Mouse (Mus musculus) midbrain, embryonic 11.5 days (tissue): Measurements from ENCODE around the gene Ate1. TPM values are rescaled to one million over a fixed set of nuclear protein-coding genes. Genes with fewer than 3 reads are reported as not detected.
A peak's percentile ranks its signal among the peaks of the same experiment; 100 is the strongest.
"Not testable (repeated sequence)": the region's sequence is repeated elsewhere in the genome, so short reads cannot be mapped to it uniquely, and the experiment has no call there.

ENCODE experiments used
- ATAC-seq: fragments of 200-750 bp; cut with Nextera tagmentation; 2 replicates; pipeline ENCODE4 v1.8.0; 2017; ENCODE audit warnings: moderate TSS enrichment, moderate library complexity; ENCODE audit not compliant: low FRiP score
- DNase-seq: peaks from one replicate; pipeline ENCODE4 v3.0.0; 2015; ENCODE audit warnings: low spot score; ENCODE audit errors: missing footprints
- H3K27ac ChIP-seq: fragments of 300-500 bp; sonication (generic); 2 replicates; pipeline ENCODE4 v1.5.1; 2014; ENCODE audit warnings: low read depth, low read length
- H3K27me3 ChIP-seq: fragments of 300-500 bp; sonication (generic); 2 replicates; pipeline ENCODE4 v1.6.1; 2014; ENCODE audit warnings: mild to moderate bottlenecking, low read length, moderate library complexity, mixed read lengths; ENCODE audit not compliant: control insufficient read depth, insufficient read depth
- H3K36me3 ChIP-seq: fragments of 300-500 bp; sonication (generic); 2 replicates; pipeline ENCODE4 v1.6.1; 2014; ENCODE audit warnings: mild to moderate bottlenecking, low read length, moderate library complexity, mixed read lengths; ENCODE audit not compliant: control insufficient read depth, insufficient read depth
- H3K4me1 ChIP-seq: fragments of 300-500 bp; sonication (generic); 2 replicates; pipeline ENCODE4 v1.6.1; 2014; ENCODE audit warnings: low read length; ENCODE audit not compliant: control insufficient read depth, insufficient read depth
- H3K4me2 ChIP-seq: fragments of 300-500 bp; sonication (generic); 2 replicates; pipeline ENCODE4 v1.6.1; 2014; ENCODE audit warnings: mild to moderate bottlenecking, moderate library complexity
- H3K4me3 ChIP-seq: fragments of 300-500 bp; sonication (generic); 2 replicates; pipeline ENCODE4 v1.5.1; 2014; ENCODE audit warnings: low read depth, low read length
- H3K9ac ChIP-seq: fragments of 300-500 bp; sonication (generic); 2 replicates; pipeline ENCODE4 v1.6.1; 2014; ENCODE audit warnings: low read length
- H3K9me3 ChIP-seq: fragments of 300-500 bp; sonication (generic); 2 replicates; pipeline ENCODE4 v1.6.1; 2016; ENCODE audit warnings: low read length; ENCODE audit not compliant: control insufficient read depth
- WGBS: fragments of 180-500 bp; shearing (Covaris S2); extraction: QIAGEN DNeasy Blood & Tissue Kit; methylation state at CpG from one replicate; pipeline ENCODE4 v1.1.7; 2014; 5-methylcytosine and 5-hydroxymethylcytosine counted together
- polyA plus RNA-seq: library from polyadenylated mRNA; unstranded; fragments of >200 nt; fragmentation: Nextera tagmentation; extraction: Ambion mirVana; gene quantifications from 2 replicates; pipeline ENCODE4 v1.2.1, GENCODE M21; 2014

Ate1 gene
- polyA plus RNA-seq, 1 experiment from 2014 or later: 57.1 TPM

- no peak overlapping the region for H3K27ac ChIP-seq
- no peak for ATAC-seq
- H3K36me3 ChIP-seq: peaks cover 11% of the 10 kb centered on the region; the same call in 1 of the 2 replicates
- DNase-seq: no peak
- H3K4me2 ChIP-seq: no peak overlapping the region
- H3K9me3 ChIP-seq: no peaks in the 10 kb centered on the region
- H3K9ac ChIP-seq: no peak overlapping the region
- H3K27me3 ChIP-seq: no peaks in the 10 kb centered on the region
- no peak overlapping the region for H3K4me3 ChIP-seq
- no peaks in the 10 kb centered on the region for H3K4me1 ChIP-seq
- WGBS: 96% methylated on average over 5 of the region's 5 CpGs
Measured at GRCm38 (mm10) chr7:130510243-130510642, 9.9 kb downstream of the Ate1 start.

DNA sequence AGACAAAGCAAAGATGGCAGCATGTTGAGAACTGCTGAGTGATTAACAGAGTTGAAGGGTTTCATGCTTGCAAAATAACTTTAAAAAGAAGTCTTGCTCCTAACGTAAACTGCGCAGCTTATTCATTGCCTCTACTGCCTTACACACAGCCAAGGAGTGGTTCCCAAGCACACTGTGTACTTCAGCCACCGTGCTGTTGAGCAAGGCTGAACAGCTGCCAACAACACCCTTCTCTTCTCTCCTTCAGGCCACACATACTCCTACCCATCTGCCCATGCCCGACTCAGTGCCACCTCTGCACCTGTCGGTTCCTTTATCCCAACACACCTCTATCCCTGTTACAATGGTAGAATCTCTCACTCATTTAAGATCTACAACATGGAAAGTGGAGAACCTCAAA is 17.2 kb downstream of the Ate1 start:
- H3K27me3 ChIP-seq: no peaks in the 10 kb centered on the region
- H3K27ac ChIP-seq: no peak overlapping the region
- ATAC-seq (no peak), DNase-seq (no peak)
- no peak overlapping the region for H3K9ac ChIP-seq
- H3K4me1 ChIP-seq: no peaks in the 10 kb centered on the region
- H3K4me2 ChIP-seq: no peak overlapping the region
- WGBS: 95% methylated on average over 5 of the region's 5 CpGs
- H3K36me3 ChIP-seq: peaks cover 10% of the 10 kb centered on the region
- no peaks in the 10 kb centered on the region for H3K9me3 ChIP-seq
- no peak overlapping the region for H3K4me3 ChIP-seq

DNA sequence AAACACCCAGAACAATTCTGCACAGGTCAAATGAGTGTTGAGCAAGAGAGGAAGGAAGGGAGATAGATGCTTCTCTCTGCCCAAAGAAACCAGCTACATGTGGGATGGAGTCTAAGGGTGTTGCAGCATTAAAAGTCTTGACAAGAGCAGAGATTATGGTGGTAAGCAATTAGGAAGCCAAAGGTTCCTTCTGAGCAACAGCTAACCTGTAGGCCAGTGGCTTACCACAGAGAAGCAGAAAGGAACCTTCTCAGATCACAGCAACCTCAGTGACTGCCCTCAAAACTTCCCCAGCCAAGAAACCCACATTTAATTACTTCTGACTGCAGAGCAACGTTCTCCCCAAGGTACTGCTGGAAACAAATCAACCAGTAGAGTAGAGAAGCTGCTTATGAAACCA is 18.7 kb downstream of the Ate1 start:
- H3K36me3 ChIP-seq: peaks cover 10% of the 10 kb centered on the region
- no peak overlapping the region for H3K4me3 ChIP-seq
- no peak for DNase-seq
- H3K4me2 ChIP-seq: no peak overlapping the region
- H3K27me3 ChIP-seq: no peaks in the 10 kb centered on the region
- WGBS: 86% methylated on average over 1 of the region's 1 CpGs
- H3K27ac ChIP-seq: no peak overlapping the region
- H3K9me3 ChIP-seq: no peaks in the 10 kb centered on the region
- H3K4me1 ChIP-seq: no peaks in the 10 kb centered on the region
- no peak overlapping the region for H3K9ac ChIP-seq
- no peak for ATAC-seq

- ATAC-seq: no peak
Measured at GRCm38 (mm10) chr7:130493346-130493745, 26.8 kb downstream of the Ate1 start.

DNA sequence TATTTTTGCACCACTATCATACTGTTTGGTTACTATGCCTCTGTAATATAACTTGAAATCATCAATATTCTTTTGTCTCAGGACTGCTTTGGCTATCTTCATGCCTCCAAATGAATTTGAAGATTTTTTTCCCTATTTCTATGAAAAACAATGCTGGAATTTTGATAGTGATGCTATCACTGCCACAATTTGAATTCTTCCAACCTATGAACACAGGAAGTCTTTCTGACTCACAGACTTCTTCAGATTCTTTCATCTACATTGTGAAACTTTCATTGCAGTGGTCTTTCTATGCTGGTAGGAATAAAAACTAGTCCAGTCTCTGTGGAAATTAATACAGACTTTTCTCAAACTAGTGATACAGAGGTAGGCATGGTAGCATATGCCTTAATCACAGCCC is 28.1 kb downstream of the Ate1 start:
- no peaks in the 10 kb centered on the region for H3K9me3 ChIP-seq
- H3K4me3 ChIP-seq: no peak overlapping the region
- 0 out of 2 replicates have a peak, but pooled peaks cover 2% of the 10 kb centered on the region for H3K36me3 ChIP-seq
- H3K4me2 ChIP-seq: no peak overlapping the region
- no peak overlapping the region for H3K9ac ChIP-seq
- H3K27ac ChIP-seq: no peak overlapping the region
- no peaks in the 10 kb centered on the region for H3K4me1 ChIP-seq
- H3K27me3 ChIP-seq: no peaks in the 10 kb centered on the region
- DNase-seq (no peak), ATAC-seq (no peak)

More at GRCm38 (mm10) chr7:130493346-130493745, 26.8 kb downstream of the Ate1 start:
- H3K9me3 ChIP-seq: no peaks in the 10 kb centered on the region
- WGBS: 87% methylated on average over 3 of the region's 3 CpGs
- no peak overlapping the region for H3K27ac ChIP-seq
- H3K4me1 ChIP-seq: no peaks in the 10 kb centered on the region
- no peak overlapping the region for H3K4me2 ChIP-seq
- H3K27me3 ChIP-seq: no peaks in the 10 kb centered on the region
- no peak overlapping the region for H3K9ac ChIP-seq
- DNase-seq: no peak
- no peaks in the 10 kb centered on the region for H3K36me3 ChIP-seq
- no peak overlapping the region for H3K4me3 ChIP-seq

- not testable (repeated sequence) for DNase-seq, H3K4me2 ChIP-seq, H3K27me3 ChIP-seq, ATAC-seq, H3K9ac ChIP-seq, H3K4me3 ChIP-seq, H3K27ac ChIP-seq, H3K9me3 ChIP-seq, H3K4me1 ChIP-seq, H3K36me3 ChIP-seq
- WGBS: 93% methylated on average over 3 of the region's 3 CpGs
Measured at GRCm38 (mm10) chr7:130479003-130479402, 41.2 kb downstream of the Ate1 start.

DNA sequence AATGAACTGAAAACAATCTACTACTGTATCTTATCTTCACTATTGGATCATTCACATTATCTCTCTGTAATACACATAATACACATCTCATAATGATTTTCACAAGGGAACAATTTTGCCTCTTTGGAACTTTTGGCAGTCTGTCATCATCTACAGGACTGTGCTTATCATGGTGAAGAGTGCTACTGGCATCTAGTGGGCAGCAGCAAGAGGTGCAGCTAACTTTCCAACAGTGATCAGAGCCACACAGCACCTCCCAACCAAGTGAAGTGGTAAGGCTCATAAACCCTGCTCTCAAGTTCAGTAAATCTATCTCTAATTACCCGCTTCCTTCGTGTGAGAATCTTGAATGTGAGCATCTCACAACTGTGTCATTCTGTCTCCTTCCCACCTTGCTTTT is 44.2 kb downstream of the Ate1 start:
- Histone ChIP-seq H3K9me3 (no peaks in the 10 kb centered on the region), H3K27ac (no peak overlapping the region), H3K4me2 (no peak overlapping the region), H3K27me3 (no peaks in the 10 kb centered on the region), H3K9ac (no peak overlapping the region), H3K4me3 (no peak overlapping the region), H3K4me1 (peaks cover 24% of the 10 kb centered on the region), H3K36me3 (no peaks in the 10 kb centered on the region)
- 29% methylated on average over 2 of the region's 2 CpGs for WGBS
- ATAC-seq: peak; percentile 68; the same call in 1 of the 2 replicates
- DNase-seq: peak; percentile 89

DNA sequence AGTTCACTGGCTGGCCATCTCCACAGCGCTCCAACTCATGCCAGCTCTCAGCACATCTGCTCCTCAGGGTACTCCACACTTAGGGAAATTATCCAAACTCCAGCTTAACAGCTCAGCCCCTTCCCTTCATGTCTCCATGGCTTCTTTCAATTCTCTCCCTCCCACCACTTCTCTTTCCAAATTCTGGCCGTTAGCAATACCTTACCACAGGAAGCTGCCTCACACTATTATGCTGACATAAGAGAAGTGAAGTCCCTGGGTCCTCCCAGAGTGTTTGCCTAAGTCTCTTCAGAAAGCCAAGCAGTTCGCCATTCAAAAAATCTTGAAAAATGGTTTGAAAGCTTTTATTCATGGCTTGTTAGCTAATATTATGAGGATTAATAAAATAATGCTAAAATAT is 46.3 kb downstream of the Ate1 start:
- DNase-seq: no peak
- no peak overlapping the region for H3K4me3 ChIP-seq
- H3K9ac ChIP-seq: no peak overlapping the region
- 49% methylated on average over 3 of the region's 3 CpGs for WGBS
- no peaks in the 10 kb centered on the region for H3K9me3 ChIP-seq
- no peaks in the 10 kb centered on the region for H3K27me3 ChIP-seq
- H3K36me3 ChIP-seq: no peaks in the 10 kb centered on the region
- no peak overlapping the region for H3K4me2 ChIP-seq
- no peak for ATAC-seq
- H3K4me1 ChIP-seq: peaks cover 40% of the 10 kb centered on the region
- no peak overlapping the region for H3K27ac ChIP-seq

DNA sequence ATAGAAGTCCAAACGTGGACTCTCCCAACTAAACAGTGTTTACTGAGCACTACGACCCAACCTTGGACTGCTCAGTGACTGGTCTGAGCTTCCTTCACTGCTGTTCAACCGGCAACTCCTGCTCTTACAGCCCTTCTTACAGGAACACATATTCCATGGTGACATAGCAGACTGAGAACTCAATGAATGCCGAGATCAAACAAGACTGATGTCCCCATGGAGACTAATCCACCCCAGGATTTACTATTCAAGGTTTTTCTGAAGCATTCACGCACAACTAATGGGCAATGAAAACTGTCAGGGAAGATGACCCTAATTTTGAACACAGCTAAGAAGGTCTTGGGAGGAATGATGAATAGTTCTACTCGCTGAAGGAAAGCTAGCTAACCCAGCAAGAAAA is 47.5 kb downstream of the Ate1 start:
- peaks cover 40% of the 10 kb centered on the region for H3K4me1 ChIP-seq
- 17% methylated on average over 6 of the region's 6 CpGs for WGBS
- no peaks in the 10 kb centered on the region for H3K27me3 ChIP-seq
- DNase-seq: peak; percentile 93
- H3K4me3 ChIP-seq: no peak overlapping the region
- no peak overlapping the region for H3K4me2 ChIP-seq
- no peak overlapping the region for H3K27ac ChIP-seq
- H3K9ac ChIP-seq: no peak overlapping the region
- peak; percentile 88 for ATAC-seq
- H3K36me3 ChIP-seq: no peaks in the 10 kb centered on the region
- H3K9me3 ChIP-seq: no peaks in the 10 kb centered on the region

GRCm38 (mm10) chr7:130471045-130471444 is 49.1 kb downstream of the Ate1 start:
- H3K36me3 ChIP-seq: no peaks in the 10 kb centered on the region

More at GRCm38 (mm10) chr7:130471045-130471444, 49.1 kb downstream of the Ate1 start:
- H3K27me3 ChIP-seq: no peaks in the 10 kb centered on the region
- DNase-seq (peak; percentile 86), ATAC-seq (no peak)
- no peak overlapping the region for H3K27ac ChIP-seq
- H3K4me2 ChIP-seq: no peak overlapping the region
- H3K4me3 ChIP-seq: no peak overlapping the region
- no peaks in the 10 kb centered on the region for H3K9me3 ChIP-seq
- 15% methylated on average over 6 of the region's 6 CpGs for WGBS
- peaks cover 40% of the 10 kb centered on the region for H3K4me1 ChIP-seq
- no peak overlapping the region for H3K9ac ChIP-seq
